Mouse (Mus musculus) telencephalon, adult 2 months (tissue): Measurements from ENCODE around the gene Hunk.

ENCODE experiments used
- DNase-seq: peaks from one replicate; pipeline ENCODE4 v3.0.0-alpha.2; 2011; ENCODE audit warnings: low read depth, low spot score

Hunk gene

DNA sequence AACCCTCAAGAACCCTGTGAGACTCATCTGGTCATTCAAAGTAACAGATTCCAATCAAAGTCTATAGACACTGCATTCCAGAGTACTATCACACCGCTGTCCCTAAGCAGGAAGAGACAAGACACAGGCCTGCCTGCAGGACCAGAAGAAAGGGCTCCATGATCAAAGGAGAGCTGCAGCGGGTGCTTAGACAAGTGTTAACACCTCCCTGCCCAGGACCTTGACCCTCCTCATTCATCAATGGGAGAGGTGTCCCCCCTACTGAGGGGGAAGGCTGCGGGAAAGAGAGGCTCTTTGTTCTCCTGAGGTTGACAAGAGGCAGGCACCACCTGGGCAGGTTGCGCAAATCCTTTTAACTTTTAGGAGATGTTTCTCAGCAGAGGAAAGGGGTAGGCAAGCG is 51.5 kb downstream of the Hunk start:
- DNase-seq, result no peak

DNA sequence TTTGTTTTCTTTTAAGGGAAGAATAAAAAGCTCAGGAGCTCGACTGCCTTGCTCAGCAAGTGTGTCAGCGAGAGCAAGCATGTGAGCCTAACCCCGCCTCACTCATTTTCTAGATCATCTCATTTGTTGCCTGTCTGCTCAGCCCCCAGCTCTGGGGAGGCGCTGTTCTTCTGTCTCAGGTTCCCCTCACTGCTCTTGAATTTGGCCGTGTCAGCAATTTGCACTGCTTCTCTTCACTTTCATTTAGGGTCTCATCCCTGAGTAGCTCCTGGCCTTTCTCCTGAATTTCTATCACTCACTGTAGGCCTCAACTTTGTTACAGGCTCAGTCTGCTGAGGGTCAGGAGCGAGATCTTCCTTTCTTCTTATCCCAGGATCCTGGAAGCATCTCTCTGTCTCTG is 53.7 kb downstream of the Hunk start:
- no peak for DNase-seq

DNA sequence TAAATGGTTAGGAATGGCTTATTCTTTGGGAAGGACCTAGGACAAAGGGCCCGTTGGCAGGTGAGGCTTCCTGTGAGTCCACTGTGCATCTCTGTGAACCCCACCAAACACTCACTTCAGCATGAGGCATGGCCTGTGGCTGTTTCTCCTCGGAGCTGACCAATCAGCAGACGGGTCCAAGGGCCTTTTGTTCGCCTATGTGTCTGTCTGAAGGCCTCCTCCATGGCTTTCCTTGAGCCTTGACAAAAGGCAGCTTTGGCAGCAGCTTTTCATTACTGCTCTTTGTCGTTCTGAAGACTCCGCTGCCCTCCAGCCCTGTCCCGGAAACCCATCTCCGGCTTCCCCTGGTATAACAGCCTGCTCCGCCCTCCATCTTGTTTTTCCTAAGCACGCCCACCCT is 54.8 kb downstream of the Hunk start:
- no peak for DNase-seq

DNA sequence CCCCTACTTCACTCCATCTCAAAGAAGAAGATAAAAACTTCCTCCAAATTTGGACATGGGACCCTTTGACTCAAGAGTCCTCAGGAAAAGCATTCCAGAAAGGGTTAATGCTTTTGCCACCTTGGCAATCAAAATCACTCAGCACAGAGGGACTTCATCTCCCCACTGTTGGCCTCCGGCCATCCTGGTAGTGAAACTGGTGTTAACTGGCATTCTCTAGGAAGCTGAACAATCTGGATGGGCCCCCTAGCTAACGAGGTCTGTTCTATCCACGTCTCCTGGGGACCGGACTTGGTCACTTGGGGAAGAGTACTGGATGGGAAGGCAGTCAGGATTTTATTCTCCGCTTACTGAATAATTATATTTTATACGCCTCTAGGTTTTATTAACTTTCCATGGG is 57.2 kb downstream of the Hunk start:
- no peak for DNase-seq

DNA sequence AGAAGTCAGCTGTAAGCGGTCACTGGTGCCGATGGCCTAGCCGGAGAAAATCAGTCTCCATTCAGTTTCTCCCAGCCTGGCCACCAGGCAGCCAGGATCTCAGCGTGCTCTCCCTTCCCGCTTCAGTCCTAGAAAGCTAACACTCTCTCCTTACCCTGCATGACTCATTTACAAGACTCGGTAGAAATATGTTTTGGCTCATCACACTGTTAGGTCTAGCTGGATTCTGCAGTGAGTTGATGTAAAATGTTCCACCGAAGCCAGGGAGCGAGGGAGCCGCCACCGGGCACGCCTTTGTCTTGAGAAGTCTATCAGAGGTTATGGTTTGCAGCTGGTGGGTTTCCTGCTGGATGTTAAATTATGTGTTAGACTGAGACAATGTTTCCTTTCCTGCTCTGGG is 67.4 kb downstream of the Hunk start:
- peak; percentile 33 for DNase-seq

DNA sequence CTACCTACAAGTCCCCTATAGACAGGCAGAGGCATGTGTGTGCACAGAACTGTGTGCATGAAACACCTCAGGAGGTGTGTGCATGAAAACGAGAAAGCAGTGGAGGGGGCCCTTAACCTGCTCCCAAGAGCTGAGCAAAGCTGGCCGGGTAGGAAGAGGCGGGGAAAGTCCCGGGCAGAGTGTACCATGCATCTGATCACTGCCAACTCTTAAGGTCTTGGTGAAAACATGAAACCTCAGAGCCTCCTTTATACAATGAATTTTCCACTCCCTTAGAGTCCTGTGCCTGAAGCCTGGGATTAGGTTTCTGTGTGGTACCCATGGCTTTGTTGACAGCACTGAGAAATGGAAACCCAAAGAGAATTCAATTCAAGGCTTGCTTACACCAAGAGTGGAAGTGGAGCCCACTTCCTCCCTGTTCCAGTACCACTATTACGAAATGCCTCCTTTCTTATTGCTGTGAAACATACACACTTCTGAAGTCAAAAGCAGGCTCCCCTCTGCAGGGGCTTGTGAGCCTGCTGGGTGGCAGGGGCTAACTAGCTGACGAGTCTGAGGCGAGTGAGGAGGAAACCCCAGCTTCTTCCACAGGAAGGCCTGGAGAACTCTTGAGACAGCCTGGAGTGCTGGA is 70.8 kb downstream of the Hunk start:
- no peak for DNase-seq

DNA sequence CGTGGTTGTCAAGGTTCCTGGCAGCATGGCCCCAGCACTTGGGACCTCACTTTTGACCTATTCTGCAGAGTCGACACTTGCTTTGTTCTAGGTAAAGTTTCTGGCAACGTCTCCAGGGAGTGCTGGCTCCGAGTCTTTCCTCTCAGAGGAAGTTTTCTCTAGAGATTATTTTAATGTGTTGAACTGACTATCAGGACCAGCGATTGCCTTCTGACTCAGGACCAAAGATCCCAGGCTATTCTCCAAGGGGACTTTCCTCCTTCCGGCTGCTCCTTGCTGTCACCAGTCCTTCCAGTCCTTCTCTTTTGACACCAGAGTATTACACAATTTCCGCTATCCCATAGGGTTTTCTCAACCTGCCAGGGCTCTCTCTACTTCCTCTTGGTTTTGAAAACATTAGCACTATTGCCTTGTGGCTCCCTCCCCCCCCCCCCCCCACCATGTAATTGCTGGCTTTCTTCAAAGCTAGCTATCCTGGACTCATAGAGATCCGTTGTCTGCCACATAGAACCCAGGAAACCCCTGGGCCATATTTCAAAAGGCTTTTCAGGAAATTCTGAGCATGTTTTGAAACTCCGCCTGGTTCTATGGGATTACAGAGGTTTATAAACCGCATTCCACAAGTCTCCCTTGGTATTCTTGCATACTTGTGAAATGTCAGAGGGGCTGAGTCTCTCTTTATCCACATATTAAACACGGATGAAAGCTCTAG is 73.2 kb downstream of the Hunk start:
- no peak for DNase-seq

DNA sequence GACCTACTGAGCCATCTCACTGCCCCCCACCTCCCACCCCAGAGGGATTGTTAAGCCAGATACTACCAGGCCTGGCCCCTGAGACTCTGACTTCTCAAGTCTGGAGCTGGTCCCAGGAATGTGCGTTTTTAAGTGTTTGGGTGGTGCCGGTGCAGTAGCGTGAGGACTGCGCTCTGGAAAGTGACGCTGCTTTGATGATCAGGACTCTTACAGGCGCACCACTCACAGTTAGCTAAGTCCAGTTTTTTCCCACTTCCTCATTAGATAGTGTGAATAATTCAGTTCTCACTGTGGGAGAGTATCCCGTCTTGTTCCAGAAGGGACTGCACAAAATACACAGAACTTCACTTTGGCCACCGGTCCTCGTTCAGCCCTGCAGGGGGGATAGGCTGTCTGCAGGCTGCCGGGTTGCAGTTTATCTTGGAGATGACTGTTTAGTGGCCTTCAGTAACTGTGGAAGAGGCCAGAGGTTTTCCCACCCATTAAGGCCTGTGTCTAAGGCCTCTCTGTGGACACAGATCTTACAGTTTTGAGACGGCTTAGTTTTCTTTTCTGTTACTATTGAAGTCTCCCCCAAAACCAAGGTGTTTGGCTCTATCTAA is 75.6 kb downstream of the Hunk start:
- no peak for DNase-seq

DNA sequence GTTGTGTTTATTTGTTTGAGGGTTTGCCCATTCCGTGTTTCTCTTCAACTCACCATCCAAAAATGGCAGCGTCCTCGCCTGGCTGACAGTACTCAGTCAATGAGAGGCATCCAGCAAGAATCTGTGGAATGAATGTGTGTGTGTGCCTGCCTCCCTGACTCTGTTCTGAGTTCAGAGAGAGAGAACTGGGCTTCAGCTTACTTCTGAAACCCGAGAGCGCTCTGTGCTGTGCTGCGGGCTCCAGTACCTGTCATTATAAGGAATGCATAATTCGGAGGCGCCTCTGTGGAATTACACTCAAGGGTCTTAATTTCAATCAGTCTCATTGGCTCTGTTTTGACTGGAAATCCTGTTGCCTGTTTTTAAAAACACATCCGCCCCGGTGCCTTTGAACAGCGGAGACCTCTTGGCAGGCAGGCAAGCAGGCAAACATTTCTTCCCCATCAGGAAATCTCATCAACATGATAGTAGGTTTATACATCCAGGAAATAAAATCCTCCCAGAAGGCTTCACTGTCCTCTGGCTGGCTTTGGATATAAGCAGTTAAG is 77.0 kb downstream of the Hunk start:
- DNase-seq, result no peak

DNA sequence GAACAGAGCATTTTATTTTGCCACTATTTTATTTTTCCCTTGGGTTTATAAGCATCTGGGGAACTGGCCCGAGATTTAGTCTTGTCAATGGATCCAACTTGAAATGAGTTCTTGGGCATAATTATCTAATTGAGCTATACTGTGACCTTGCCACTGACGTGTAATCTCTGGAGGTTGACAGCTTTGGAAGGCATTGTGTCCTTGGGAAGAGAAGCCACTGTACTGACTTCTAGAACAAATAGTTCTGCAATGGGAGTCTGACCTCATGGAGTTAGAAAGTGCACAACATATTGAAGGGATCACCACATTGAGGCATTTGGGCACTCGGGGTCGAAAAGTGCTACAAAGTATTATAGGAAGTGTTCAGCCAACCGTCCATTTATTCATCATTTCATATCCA is 79.3 kb downstream of the Hunk start:
- no peak for DNase-seq

DNA sequence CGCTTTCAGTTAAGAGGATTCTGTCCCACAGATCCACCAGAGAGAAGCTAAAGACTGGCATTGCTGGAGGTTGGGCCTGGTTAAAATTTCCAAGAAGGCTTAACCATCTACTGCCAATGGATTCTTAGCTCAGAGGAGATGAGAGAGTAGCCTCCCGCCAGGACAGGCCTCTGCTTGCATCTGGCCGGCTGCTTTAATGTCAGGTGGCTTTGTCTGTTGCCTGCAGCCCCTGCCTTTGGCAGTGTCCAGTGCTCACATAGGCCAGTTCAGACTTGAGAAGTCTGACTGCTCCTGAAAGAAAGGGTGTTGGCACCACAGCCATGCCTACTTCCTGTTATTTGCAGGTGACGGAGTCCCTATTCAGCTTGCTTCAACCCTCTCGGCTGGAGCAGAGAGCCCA is 82.5 kb downstream of the Hunk start:
- no peak for DNase-seq

DNA sequence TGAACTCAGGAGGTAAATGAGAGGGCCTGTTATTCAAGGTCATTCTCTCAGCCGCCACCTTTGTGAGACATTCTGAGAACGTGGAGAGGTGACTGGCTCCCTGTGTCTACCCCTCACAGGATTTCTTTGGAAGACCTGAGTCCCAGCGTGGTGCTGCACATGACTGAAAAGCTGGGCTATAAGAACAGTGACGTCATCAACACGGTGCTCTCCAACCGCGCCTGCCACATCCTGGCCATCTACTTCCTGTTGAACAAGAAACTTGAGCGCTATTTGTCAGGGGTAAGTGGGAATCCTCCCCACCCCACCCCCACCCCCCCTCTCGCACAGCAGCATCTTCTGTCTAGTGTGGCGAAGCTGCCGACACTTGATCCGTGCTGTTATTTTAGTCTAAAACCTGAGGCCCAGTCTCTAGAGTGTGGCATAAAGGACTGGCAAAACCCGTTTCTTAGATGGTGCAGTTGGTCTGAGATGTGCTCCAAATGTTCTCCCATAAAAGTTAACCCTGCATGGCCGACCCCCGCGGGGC is 90.0 kb downstream of the Hunk start:
- no peak for DNase-seq

DNA sequence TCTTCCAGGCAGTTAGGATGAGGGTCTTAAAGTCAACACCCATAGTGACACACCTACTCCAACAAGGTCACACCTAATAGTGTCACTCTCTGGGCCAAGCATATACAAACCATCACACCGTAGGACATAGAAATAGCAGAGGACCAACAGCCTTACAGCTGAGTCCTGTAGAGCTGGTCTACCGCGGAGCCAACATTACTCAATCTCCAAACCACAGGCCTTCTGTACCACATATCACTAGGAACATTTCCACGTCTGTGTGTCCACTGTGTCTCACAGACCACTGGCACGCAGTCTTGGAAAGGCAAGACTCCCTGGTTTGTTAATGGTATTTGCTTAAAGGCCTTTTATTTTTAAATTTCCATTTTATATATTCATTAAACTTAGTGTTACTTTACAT is 95.8 kb downstream of the Hunk start:
- no peak for DNase-seq

DNA sequence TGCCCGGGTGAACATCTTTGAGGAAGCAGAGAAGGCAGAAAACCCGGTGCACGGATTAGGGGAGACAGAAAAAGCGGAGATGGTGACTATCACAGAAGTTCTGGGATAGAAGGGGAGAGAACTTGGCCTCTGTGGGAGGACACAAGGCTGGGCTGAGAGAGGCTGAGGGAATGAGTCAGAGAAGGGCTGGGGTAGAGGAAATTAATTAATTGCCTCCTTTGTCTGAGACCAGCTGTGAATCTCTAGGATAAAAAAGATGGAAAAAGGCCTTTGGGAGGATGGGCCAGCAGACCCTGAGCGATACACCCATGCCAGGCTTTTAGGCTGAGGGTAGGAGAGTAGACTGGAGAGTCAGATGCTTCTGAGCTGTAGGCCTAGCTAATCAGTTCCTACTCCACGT is 97.5 kb downstream of the Hunk start:
- DNase-seq, result no peak

DNA sequence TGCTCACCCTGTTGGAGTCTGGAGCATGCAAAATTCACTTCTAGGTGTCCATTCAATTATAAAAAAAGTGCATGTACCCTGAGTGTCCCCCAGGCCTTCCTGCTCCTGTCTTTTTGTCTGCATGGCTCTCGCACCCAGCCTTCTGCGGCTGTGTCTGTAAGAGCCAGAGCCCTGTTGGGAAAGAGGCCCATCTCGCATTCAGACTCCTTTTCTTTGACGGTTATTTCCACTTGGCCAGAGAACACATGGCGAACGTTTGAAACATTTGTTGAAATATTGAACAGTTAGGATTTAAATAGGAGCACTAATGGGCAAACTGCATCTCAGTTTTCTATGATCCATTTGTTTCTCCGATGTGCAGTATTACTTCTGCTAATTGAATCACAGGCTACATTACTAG is 99.3 kb downstream of the Hunk start:
- no peak for DNase-seq

DNA sequence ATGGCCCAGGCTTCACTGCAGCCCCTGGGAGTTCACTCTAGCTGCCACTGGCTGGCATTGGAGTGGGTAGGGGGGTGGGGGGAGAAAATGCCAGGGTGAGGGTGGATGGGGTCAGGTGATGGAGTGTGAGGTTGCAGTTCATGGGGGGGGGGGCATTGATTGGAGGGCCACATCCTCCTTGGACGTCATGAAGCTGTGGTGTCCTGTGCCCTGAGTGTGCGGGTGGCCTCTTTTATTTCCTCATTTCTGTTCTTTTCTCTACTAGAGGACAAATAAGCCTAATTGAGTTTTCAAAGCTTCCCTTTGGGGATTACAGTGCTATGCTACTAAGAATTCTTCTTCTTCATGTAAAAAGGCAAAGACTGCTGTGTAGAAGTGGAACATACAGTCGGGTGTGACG is 99.8 kb downstream of the Hunk start:
- DNase-seq, result no peak

DNA sequence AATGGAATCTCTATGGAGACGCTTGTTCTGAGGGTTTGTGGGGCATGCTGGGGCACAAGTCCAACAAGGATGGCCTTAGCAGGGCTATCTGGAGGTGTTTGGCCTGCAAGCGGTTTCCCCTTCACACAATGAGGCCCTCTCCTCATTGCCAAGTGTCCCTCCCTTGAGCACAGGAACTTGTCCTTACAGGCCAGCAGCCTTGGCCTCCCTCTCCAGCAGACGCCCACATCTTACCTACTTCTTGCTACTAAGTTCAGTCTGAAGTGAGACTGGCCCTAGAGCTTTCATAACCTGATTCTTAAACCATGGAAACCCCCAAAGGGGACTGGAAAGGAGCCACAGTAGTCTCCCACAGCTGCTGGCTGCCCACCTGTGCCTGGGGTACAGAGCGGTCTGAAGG is 104.3 kb downstream of the Hunk start:
- no peak for DNase-seq

DNA sequence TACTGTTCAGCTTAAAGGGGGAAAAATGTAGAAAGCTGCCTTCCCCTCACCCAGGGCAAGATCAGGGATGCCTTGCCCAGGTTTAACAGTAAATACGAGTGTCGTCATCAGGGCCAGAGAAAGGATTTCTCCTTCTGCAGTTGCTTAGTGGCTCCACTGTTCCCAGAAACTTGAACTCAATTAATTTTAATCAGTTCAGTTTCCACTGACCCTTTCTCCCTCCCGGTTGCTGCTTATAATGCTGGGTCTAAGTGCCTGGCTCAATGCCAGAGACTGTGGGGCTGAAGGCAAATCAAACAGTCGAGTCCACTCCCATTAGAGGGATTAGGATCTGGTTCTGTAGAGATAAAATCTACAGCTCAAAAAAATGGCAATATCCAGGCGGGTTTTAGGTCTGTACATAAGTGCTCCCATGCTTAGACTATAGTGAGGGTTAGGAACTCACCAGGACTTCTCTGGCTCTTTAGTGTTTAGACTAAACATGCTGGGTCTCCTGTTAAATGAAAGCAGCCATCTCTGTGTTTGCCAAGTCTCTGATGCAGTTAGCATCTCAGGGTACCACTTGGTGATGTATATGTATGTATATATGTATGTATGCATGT is 106.2 kb downstream of the Hunk start:
- no peak for DNase-seq

DNA sequence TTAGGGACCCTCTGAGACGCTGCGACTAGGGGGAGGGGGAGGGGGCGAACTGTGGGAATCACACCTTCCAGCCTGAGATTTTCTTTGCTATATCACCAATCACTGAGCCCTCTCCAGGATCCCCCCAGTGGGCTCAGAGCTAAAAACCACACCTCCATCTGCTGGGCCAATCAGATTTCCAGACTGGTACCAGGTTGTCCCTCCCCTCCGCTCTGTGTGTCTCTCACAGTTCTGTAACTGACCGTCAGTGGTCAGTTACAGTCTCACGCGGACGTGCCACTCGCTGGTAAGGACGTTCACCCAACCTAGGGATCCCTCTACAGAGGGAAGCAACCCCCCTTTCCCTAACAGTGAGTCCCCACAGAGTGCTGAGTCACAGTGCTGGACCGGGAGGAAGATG is 111.1 kb downstream of the Hunk start:
- no peak for DNase-seq

DNA sequence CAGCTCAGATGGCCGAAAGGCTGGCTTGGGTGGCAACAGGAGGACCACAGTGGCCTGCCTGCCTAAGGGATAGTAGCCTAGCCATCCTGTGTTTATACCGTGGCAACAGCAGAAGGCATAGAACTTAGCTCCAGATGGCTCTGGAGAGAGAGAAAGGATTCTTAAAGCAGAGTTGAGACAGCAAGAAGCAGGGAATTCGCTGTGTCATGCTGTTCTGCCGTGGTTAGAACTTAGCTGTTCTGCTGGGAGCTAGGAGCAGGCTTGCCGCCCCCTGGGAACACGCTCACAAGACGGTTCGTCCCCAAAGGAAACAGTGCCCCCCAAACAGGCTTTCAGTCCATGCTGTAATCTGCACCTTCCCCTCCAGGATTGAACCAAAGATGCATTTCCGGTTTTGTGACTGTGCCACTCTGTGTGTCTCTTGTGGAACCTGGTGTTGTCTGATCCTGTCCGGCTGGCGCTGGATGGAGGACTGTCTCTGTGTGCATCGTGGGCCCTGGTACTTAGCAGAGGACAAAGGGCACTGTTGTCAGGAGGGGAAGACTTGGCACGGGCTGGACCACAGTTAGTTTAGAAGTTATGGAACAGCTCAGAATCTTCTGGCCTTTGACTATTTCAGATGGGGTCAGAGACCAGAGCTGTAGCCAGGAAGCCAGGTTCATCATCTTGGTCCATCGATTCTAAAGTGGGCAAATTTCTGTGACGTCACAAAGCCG is 112.1 kb downstream of the Hunk start:
- peak; percentile 83 for DNase-seq

DNA sequence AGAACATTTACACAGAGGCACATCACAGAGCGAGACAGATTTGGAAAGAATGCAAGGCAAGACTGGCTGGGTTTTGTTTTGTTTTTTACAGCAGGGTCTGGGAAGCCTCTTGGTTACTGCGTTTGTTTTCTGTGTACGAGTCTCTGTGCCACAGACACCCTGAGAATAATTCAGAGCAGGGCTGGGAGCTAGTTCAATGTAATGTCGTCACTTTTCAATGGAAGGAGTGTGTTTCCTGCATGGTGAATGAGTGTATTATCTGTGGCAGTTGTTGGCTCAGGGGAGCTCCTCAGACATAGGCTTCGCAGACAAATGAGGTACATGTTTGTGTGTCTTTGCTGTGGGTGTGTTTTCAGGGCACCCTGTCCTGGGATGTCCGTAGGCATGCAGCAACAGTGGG is 115.0 kb downstream of the Hunk start:
- DNase-seq, result no peak

DNA sequence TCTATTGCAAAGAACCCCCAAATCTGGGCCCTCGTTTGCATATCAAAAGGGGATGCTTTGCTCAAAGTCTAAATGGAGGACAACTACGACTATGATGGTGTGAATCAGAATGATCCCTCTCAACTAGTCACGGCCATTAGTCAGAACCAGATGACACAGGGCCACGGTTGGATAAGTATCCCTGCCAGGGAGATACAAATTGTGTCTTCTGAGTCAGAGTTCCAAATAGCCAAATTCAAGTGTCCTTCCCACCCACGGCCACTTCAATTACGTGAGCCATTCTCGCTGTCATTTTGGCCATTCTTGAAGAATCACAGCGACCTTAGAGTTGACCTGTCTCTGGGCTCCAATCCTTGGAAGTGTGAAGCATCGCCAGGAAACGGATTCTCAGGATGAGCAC is 119.4 kb downstream of the Hunk start:
- DNase-seq, result no peak
